Mouse (Mus musculus): ENCODE results near the gene Serpinb5. TPM values are rescaled to one million over a fixed set of nuclear protein-coding genes. Genes with fewer than 3 reads are reported as not detected.

Gene Serpinb5
- polyA plus RNA-seq, 1 experiment from 2014 or later, result 116 TPM

DNA sequence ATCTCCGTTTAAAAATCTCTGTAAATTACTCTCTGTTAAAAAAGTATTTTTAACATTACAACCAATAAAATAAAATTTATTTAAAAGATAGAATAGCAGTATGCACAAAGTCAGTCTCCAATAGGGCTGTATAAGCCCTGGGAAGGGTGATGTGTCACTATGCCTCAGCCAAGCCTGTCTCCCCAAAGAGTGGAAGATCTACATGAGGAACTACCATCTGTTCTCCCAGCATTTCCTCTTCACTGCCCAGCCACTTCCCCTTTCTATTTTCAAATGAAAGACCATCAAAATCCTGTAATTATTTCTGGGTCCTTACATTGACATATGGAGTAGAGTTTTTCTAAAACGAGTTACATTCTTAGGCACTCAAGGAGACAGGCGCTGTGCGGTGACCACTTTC is 71.0 kb downstream of the Serpinb5 start:
- no peaks in the 10 kb centered on the region for H3K9me3 ChIP-seq (ENCODE audit: control insufficient read depth, low read length)
- H3K27me3 ChIP-seq (ENCODE audit: control insufficient read depth, insufficient read depth, low read length), result no peaks in the 10 kb centered on the region
- no peak overlapping the region for H3K4me3 ChIP-seq (ENCODE audit: low read depth, low read length)
- H3K27ac ChIP-seq (replicated peaks), result no peak overlapping the region; the same call in 1 of the 2 replicates
- WGBS, result 72% methylated on average over 4 of the region's 4 CpGs
- TF ChIP-seq CTCF (IDR thresholded peaks at IDR 0.05; ENCODE audit: low read depth) (no peak), EP300 (optimal IDR thresholded peaks at IDR 0.05) (no peak)
- no peak for DNase-seq (ENCODE audit: low spot score)
- no peak overlapping the region for H3K4me2 ChIP-seq (replicated peaks; ENCODE audit: low read depth)
- no peaks in the 10 kb centered on the region for H3K36me3 ChIP-seq (ENCODE audit: control insufficient read depth, insufficient read depth, low read length)
- no peak for ATAC-seq (ENCODE audit: low FRiP score, low TSS enrichment)
- H3K4me1 ChIP-seq (replicated peaks; ENCODE audit: control insufficient read depth, insufficient read depth), result no peaks in the 10 kb centered on the region
- H3K9ac ChIP-seq (ENCODE audit: low read length), result no peak overlapping the region

Other genes with a start within 250 kb of the Serpinb5 start
- gene Bcl2, start 146.9 kb upstream of the Serpinb5 start, polyA plus RNA-seq (2015; fragmentation: Nextera tagmentation; extraction: Ambion mirVana), result 5.6 and 6.2 TPM in 2 replicates
- gene Kdsr, start 101.4 kb upstream of the Serpinb5 start, polyA plus RNA-seq (2015; fragmentation: Nextera tagmentation; extraction: Ambion mirVana), result 18.3 and 18.9 TPM in 2 replicates
- 67.6 and 70.9 TPM in 2 replicates for gene Vps4b, start 64.4 kb upstream of the Serpinb5 start, polyA plus RNA-seq (2015; fragmentation: Nextera tagmentation; extraction: Ambion mirVana)
- 460 and 511 TPM in 2 replicates for gene Serpinb12, start 73.3 kb downstream of the Serpinb5 start, polyA plus RNA-seq (2015; fragmentation: Nextera tagmentation; extraction: Ambion mirVana)
- 3.0 and 4.1 TPM in 2 replicates for gene Serpinb13, start 119.8 kb downstream of the Serpinb5 start, polyA plus RNA-seq (2015; fragmentation: Nextera tagmentation; extraction: Ambion mirVana)
- gene Serpinb3a, start 191.1 kb downstream of the Serpinb5 start, polyA plus RNA-seq (2015; fragmentation: Nextera tagmentation; extraction: Ambion mirVana), result 174 and 221 TPM in 2 replicates
- not detected in 2 replicates for gene Serpinb3d, start 222.3 kb downstream of the Serpinb5 start, polyA plus RNA-seq (2015; fragmentation: Nextera tagmentation; extraction: Ambion mirVana)

All from stomach, postnatal 0 days (tissue).